Mouse (Mus musculus) megakaryocyte, embryonic 14.5 days (primary cell): ENCODE results near the gene Osgepl1.

Experiments used
- FLI1 ChIP-seq: IDR thresholded peaks from 2 replicates; pipeline ENCODE4 v1.6.1; 2012; ENCODE audit warnings: low read length, inconsistent platforms, mixed read lengths
- GATA1 ChIP-seq: IDR thresholded peaks from 3 replicates; pipeline ENCODE4 v1.6.1; 2012; ENCODE audit warnings: mixed read lengths, low read length, inconsistent platforms, borderline replicate concordance

GRCm38 (mm10) chr1:53300506-53300905, 12.9 kb upstream of the Osgepl1 start:
- TF ChIP-seq FLI1 (no peak), GATA1 (no peak)
